Mouse (Mus musculus) small intestine, adult 2 months (tissue): ENCODE data around the gene Arid3c.
"Not testable (repeated sequence)": the region's sequence is repeated elsewhere in the genome, so short reads cannot be mapped to it uniquely, and the experiment has no call there.

Experiments used
- CTCF ChIP-seq: fragments of 200-500 bp; IDR thresholded peaks from 2 replicates; pipeline ENCODE4 v1.5.1; 2012; ENCODE audit warnings: low read depth, mild to moderate bottlenecking, control low read depth, inconsistent platforms, low read length, moderate library complexity, mixed read lengths; ENCODE audit not compliant: insufficient replicate concordance, insufficient read length; ENCODE audit errors: extremely low read depth
- POLR2A ChIP-seq: fragments of 200-500 bp; IDR thresholded peaks from 2 replicates; pipeline ENCODE4 v1.6.1; 2012; ENCODE audit warnings: low read depth, mild to moderate bottlenecking, control low read depth, inconsistent platforms, low read length, moderate library complexity

- TF ChIP-seq POLR2A, CTCF: not testable (repeated sequence)
These were observed 31.8 kb upstream of the Arid3c start for GRCm38 (mm10) chr4:41762688-41763114.
